ENCODE assay signal across 35 mouse cellular contexts in genomic region chr11:72892623-72893022, GRCm38 (mm10).
"Had no signal": no experiment of that assay in that cellular context is flagged by ENCODE, and none has a peak within 500 bp of the region (broad histone marks: within the 10 kb centered on the region; RNA-seq: fewer than 3 reads in every experiment).

No protein-coding gene starts in this region.

- H3K9ac ChIP-seq: heart, embryonic 12.5 days; heart, embryonic 13.5 days; heart, embryonic 15.5 days; hindbrain, embryonic 12.5 days; hindbrain, embryonic 13.5 days; hindbrain, embryonic 14.5 days; hindbrain, embryonic 15.5 days; intestine, embryonic 15.5 days; kidney, embryonic 15.5 days had no signal

- H3K4me1 ChIP-seq: heart, embryonic 10.5 days; heart, embryonic 12.5 days; heart, embryonic 13.5 days; heart, embryonic 15.5 days; hindbrain, embryonic 10.5 days; hindbrain, embryonic 12.5 days; hindbrain, embryonic 13.5 days; hindbrain, embryonic 15.5 days; intestine, embryonic 15.5 days; kidney, embryonic 15.5 days had no signal

- H3K9me3 ChIP-seq: heart, embryonic 10.5 days; heart, embryonic 12.5 days; heart, embryonic 13.5 days; heart, embryonic 15.5 days; hindbrain, embryonic 10.5 days; hindbrain, embryonic 12.5 days; hindbrain, embryonic 13.5 days; hindbrain, embryonic 15.5 days; intestine, embryonic 15.5 days; kidney, embryonic 15.5 days had no signal

- ATAC-seq: hindbrain, embryonic 16.5 days; hindbrain, postnatal 0 days; inflammation-experienced regulatory T-cells, adult 6 months; intestine, embryonic 15.5 days; intestine, embryonic 16.5 days had no signal

- DNase-seq: heart, postnatal 10 days; heart, postnatal 14 days; heart, postnatal 36 days; heart, postnatal 4 days; kidney, adult 11 months; kidney, adult 18-20 months; kidney, adult 2 months; kidney, adult 8-10 months; kidney, adult 9 months; kidney, postnatal 10 days; kidney, postnatal 14 days; kidney, postnatal 25 days; kidney, postnatal 36 days; kidney, postnatal 4 days; layer of hippocampus, adult 9-11 months; layer of hippocampus, postnatal 36 days had no signal

- H3K4me2 ChIP-seq: heart, embryonic 11.5 days; heart, embryonic 12.5 days; heart, embryonic 13.5 days; heart, embryonic 15.5 days; hindbrain, embryonic 12.5 days; hindbrain, embryonic 13.5 days; hindbrain, embryonic 14.5 days; hindbrain, embryonic 15.5 days; intestine, embryonic 15.5 days; kidney, embryonic 15.5 days had no signal

- H3K27me3 ChIP-seq: heart, embryonic 12.5 days; heart, embryonic 13.5 days; heart, embryonic 15.5 days; hindbrain, embryonic 12.5 days; hindbrain, embryonic 13.5 days; hindbrain, embryonic 15.5 days; intestine, embryonic 15.5 days; kidney, embryonic 15.5 days had no signal

- H3K27ac ChIP-seq: heart, embryonic 10.5 days; heart, embryonic 13.5 days; heart, embryonic 15.5 days; hindbrain, embryonic 10.5 days; hindbrain, embryonic 12.5 days; hindbrain, embryonic 13.5 days; hindbrain, embryonic 14.5 days; hindbrain, embryonic 15.5 days; hindbrain, postnatal 0 days; intestine, embryonic 15.5 days; kidney, embryonic 15.5 days; kidney, postnatal 0 days; layer of hippocampus, adult 2 months; left cerebral cortex, adult 2 months had no signal

- H3K4me3 ChIP-seq: heart, embryonic 10.5 days; heart, embryonic 12.5 days; heart, embryonic 13.5 days; heart, embryonic 15.5 days; hindbrain, embryonic 10.5 days; hindbrain, embryonic 12.5 days; hindbrain, embryonic 13.5 days; hindbrain, embryonic 15.5 days; intestine, embryonic 15.5 days; kidney, embryonic 15.5 days; layer of hippocampus, adult 2 months; left cerebral cortex, adult 2 months had no signal
